Mouse (Mus musculus): ENCODE measurements around the gene Atp9a. TPM values are rescaled to one million over a fixed set of nuclear protein-coding genes. Genes with fewer than 3 reads are reported as not detected.

The Atp9a gene
- polyA plus RNA-seq, 1 experiment from 2014 or later = 177 TPM

GRCm38 (mm10) chr2:168589368-168590167 lies 152.6 kb downstream of the Atp9a start:
- 5% methylated on average over 21 of the region's 21 CpGs for WGBS
- H3K9me3 ChIP-seq = no peaks in the 10 kb centered on the region
- H3K27ac ChIP-seq (replicated peaks) = no peak overlapping the region
- peak overlapping the region; percentile 33 for H3K4me3 ChIP-seq
- ATAC-seq (ENCODE audit: low FRiP score, low read depth) = peak; percentile 49; the same call in 1 of the 2 replicates
- H3K36me3 ChIP-seq = no peaks in the 10 kb centered on the region
- H3K9ac ChIP-seq = peak overlapping the region; percentile 28
- peaks cover 31% of the 10 kb centered on the region for H3K27me3 ChIP-seq
- H3K4me1 ChIP-seq (replicated peaks) = peaks cover 35% of the 10 kb centered on the region
- peak overlapping the region; percentile 57 for H3K4me2 ChIP-seq

- WGBS = 31% methylated on average over 11 of the region's 11 CpGs
- H3K27me3 ChIP-seq = peaks cover 31% of the 10 kb centered on the region
- H3K27ac ChIP-seq (replicated peaks) = no peak overlapping the region
- peaks cover 39% of the 10 kb centered on the region for H3K4me1 ChIP-seq (replicated peaks)
- H3K4me3 ChIP-seq = no peak overlapping the region
- peak overlapping the region; percentile 57 for H3K4me2 ChIP-seq
- H3K9ac ChIP-seq = no peak overlapping the region
- H3K36me3 ChIP-seq = no peaks in the 10 kb centered on the region
- no peaks in the 10 kb centered on the region for H3K9me3 ChIP-seq
- 0 out of 2 replicates have a peak, but pooled peaks have one; percentile 8 for ATAC-seq (ENCODE audit: low FRiP score, low read depth)
Measured at GRCm38 (mm10) chr2:168588591-168589367, 153.4 kb downstream of the Atp9a start.

GRCm38 (mm10) chr2:168587159-168587558 lies 155.1 kb downstream of the Atp9a start:
- H3K9ac ChIP-seq = no peak overlapping the region
- no peak for ATAC-seq (ENCODE audit: low FRiP score, low read depth)
- H3K36me3 ChIP-seq = no peaks in the 10 kb centered on the region
- H3K4me1 ChIP-seq (replicated peaks) = peaks cover 39% of the 10 kb centered on the region
- no peak overlapping the region for H3K4me2 ChIP-seq
- H3K4me3 ChIP-seq = no peak overlapping the region
- WGBS = 67% methylated on average over 8 of the region's 8 CpGs
- H3K27ac ChIP-seq (replicated peaks) = no peak overlapping the region
- no peaks in the 10 kb centered on the region for H3K9me3 ChIP-seq
- H3K27me3 ChIP-seq = peaks cover 31% of the 10 kb centered on the region

GRCm38 (mm10) chr2:168586512-168586911 lies 155.7 kb downstream of the Atp9a start:
- WGBS = 85% methylated on average over 12 of the region's 12 CpGs
- Histone ChIP-seq H3K9me3 (no peaks in the 10 kb centered on the region), H3K4me2 (no peak overlapping the region)

GRCm38 (mm10) chr2:168584857-168585256 lies 157.4 kb downstream of the Atp9a start:
- Histone ChIP-seq H3K9ac (no peak overlapping the region), H3K9me3 (no peaks in the 10 kb centered on the region), H3K4me3 (no peak overlapping the region), H3K27me3 (peaks cover 9% of the 10 kb centered on the region), H3K36me3 (no peaks in the 10 kb centered on the region), H3K27ac (replicated peaks) (no peak overlapping the region), H3K4me2 (no peak overlapping the region), H3K4me1 (replicated peaks) (peaks cover 45% of the 10 kb centered on the region)
- 63% methylated on average over 6 of the region's 6 CpGs for WGBS
- ATAC-seq (ENCODE audit: low FRiP score, low read depth) = no peak

More at GRCm38 (mm10) chr2:168586512-168586911, 155.7 kb downstream of the Atp9a start:
- no peak overlapping the region for H3K4me3 ChIP-seq
- peaks cover 26% of the 10 kb centered on the region for H3K27me3 ChIP-seq
- no peak overlapping the region for H3K9ac ChIP-seq
- no peak for ATAC-seq (ENCODE audit: low FRiP score, low read depth)
- H3K36me3 ChIP-seq = no peaks in the 10 kb centered on the region
- peaks cover 40% of the 10 kb centered on the region for H3K4me1 ChIP-seq (replicated peaks)
- H3K27ac ChIP-seq (replicated peaks) = no peak overlapping the region

Small RNA genes within 50 kb of the gene (microRNA-seq; reads per million reads assigned to microRNA genes)
- gene Mir7004 = 1.5 reads per million

Other genes starting within 250 kb of the Atp9a start
- gene Nfatc2, start 140.8 kb downstream of the Atp9a start, polyA plus RNA-seq (2015; fragmentation: Nextera tagmentation; extraction: Ambion mirVana) = 3.8 and 4.6 TPM in 2 replicates
- 0.44 and 2.5 TPM in 2 replicates for gene Sall4, start 25.5 kb upstream of the Atp9a start, polyA plus RNA-seq (2015; fragmentation: Nextera tagmentation; extraction: Ambion mirVana)
- 30.9 and 34.8 TPM in 2 replicates for gene Zfp64, start 213.2 kb upstream of the Atp9a start, polyA plus RNA-seq (2015; fragmentation: Nextera tagmentation; extraction: Ambion mirVana)